Mouse (Mus musculus): ENCODE results near the gene Gatad2b. TPM values are rescaled to one million over a fixed set of nuclear protein-coding genes. Genes with fewer than 3 reads are reported as not detected.

Gatad2b gene
- polyA plus RNA-seq, 1 experiment: 14.2 TPM

DNA sequence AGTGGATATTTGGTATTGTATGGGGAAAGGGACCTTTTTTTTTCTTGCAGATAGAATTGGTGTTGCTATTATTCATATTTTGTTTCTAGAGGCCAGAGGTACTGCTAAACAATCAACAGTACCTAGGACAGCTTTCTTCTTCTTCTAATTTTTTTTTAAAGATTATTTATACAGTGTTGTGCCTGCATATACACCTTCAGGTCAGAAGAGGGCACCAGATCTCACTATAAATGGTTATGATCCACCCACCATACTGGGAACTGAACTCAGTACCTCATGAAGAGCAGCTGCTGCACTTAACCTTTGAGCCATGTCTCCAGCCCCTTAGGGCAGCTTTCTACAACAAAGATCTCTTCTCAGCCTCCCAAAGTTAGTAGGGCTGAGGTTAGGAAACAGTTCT, 20.4 kb downstream of the Gatad2b start:
- Histone ChIP-seq H3K27me3 (ENCODE audit: control insufficient read depth, insufficient read depth, insufficient read length) (no peaks in the 10 kb centered on the region), H3ac (ENCODE audit: control insufficient read depth, insufficient read length, low read depth) (no peak overlapping the region), H3K4me3 (ENCODE audit: insufficient read depth, poor library complexity, severe bottlenecking) (no peak overlapping the region), H3K79me2 (ENCODE audit: control insufficient read depth, insufficient read depth) (peaks cover 100% of the 10 kb centered on the region), H3K79me3 (ENCODE audit: low read depth) (peaks cover 90% of the 10 kb centered on the region), H3K36me3 (ENCODE audit: control insufficient read depth, insufficient read depth) (peaks cover 3% of the 10 kb centered on the region)
- TF ChIP-seq MYOD1 (IDR thresholded peaks at IDR 0.05; ENCODE audit: control insufficient read depth, insufficient read length, low read depth): no peak
- no peak for TF ChIP-seq MYOG (IDR thresholded peaks at IDR 0.05; ENCODE audit: control insufficient read depth, extremely low read depth, insufficient read length)
- no peak for TF ChIP-seq CTCF (IDR thresholded peaks at IDR 0.05; ENCODE audit: control insufficient read depth, insufficient read depth, insufficient read length)
- no peak for TF ChIP-seq USF1 (IDR thresholded peaks at IDR 0.05; ENCODE audit: low read depth)
- TF ChIP-seq MAX (IDR thresholded peaks at IDR 0.05): no peak
- no peak for TF ChIP-seq CEBPB (IDR thresholded peaks at IDR 0.05; ENCODE audit: low read depth)
- TF ChIP-seq FOSL1 (IDR thresholded peaks at IDR 0.05; ENCODE audit: insufficient read depth, low read length, poor library complexity, severe bottlenecking): no peak

GRCm38 (mm10) chr3:90314241-90314640, 21.3 kb downstream of the Gatad2b start:
- H3K79me2 ChIP-seq (ENCODE audit: control insufficient read depth, insufficient read depth): peaks cover 100% of the 10 kb centered on the region
- TF ChIP-seq MYOD1 (IDR thresholded peaks at IDR 0.05; ENCODE audit: control insufficient read depth, insufficient read length, low read depth): no peak
- TF ChIP-seq FOSL1 (IDR thresholded peaks at IDR 0.05; ENCODE audit: insufficient read depth, low read length, poor library complexity, severe bottlenecking): no peak
- TF ChIP-seq MYOG (IDR thresholded peaks at IDR 0.05; ENCODE audit: control insufficient read depth, extremely low read depth, insufficient read length): no peak
- no peak for TF ChIP-seq CTCF (IDR thresholded peaks at IDR 0.05; ENCODE audit: control insufficient read depth, insufficient read depth, insufficient read length)
- no peak for TF ChIP-seq USF1 (IDR thresholded peaks at IDR 0.05; ENCODE audit: low read depth)
- no peak for TF ChIP-seq CEBPB (IDR thresholded peaks at IDR 0.05; ENCODE audit: low read depth)
- TF ChIP-seq MAX (IDR thresholded peaks at IDR 0.05): no peak
- no peak overlapping the region for H3ac ChIP-seq (ENCODE audit: control insufficient read depth, insufficient read length, low read depth)
- no peak overlapping the region for H3K4me3 ChIP-seq (ENCODE audit: insufficient read depth, poor library complexity, severe bottlenecking)
- H3K79me3 ChIP-seq (ENCODE audit: low read depth): peaks cover 91% of the 10 kb centered on the region
- H3K27me3 ChIP-seq (ENCODE audit: control insufficient read depth, insufficient read depth, insufficient read length): no peaks in the 10 kb centered on the region
- peaks cover 3% of the 10 kb centered on the region for H3K36me3 ChIP-seq (ENCODE audit: control insufficient read depth, insufficient read depth)

DNA sequence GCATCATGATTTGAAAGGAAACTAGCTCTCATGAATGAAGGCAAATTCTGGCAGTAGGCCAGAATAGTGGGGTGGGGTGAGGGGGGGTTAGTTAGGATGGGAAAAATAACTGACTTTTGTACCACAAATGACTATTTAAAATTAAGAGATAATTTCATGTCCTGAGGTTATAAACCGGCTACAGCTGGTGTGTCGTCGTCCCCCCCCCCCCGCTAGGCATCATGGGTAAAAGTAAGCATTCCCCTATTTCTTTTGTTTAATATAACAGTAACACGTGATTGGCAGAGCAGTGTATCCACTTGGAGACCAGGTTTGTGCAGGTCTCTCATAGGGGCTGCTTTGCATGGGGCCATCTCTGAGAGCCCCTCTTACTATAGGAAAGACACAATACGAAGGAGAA, 29.3 kb downstream of the Gatad2b start:
- H3K4me3 ChIP-seq (ENCODE audit: insufficient read depth, poor library complexity, severe bottlenecking): no peak overlapping the region

DNA sequence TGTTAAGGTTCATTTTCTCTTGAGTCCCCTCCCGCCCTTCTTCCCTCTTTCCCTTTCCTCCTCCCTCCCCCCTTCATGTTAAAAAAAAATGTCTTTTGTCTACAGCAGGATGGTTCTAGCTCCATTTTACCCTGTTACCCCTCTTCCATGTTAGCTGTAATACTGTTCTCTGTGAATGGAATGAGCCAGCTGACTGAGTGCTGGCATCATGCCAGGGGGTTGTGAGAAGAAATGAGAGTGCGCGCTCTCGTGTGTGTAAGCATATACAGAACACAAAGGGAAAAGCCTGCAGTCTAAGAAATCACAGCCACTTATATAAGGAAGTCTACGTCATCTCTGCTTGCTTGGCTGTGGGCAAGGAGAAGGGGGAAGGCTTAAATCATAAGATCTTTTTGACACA, 30.1 kb downstream of the Gatad2b start:
- Histone ChIP-seq H3K36me3 (ENCODE audit: control insufficient read depth, insufficient read depth) (no peaks in the 10 kb centered on the region), H3ac (ENCODE audit: control insufficient read depth, insufficient read length, low read depth) (no peak overlapping the region), H3K27me3 (ENCODE audit: control insufficient read depth, insufficient read depth, insufficient read length) (no peaks in the 10 kb centered on the region), H3K79me3 (ENCODE audit: low read depth) (peaks cover 87% of the 10 kb centered on the region), H3K4me3 (ENCODE audit: insufficient read depth, poor library complexity, severe bottlenecking) (no peak overlapping the region), H3K79me2 (ENCODE audit: control insufficient read depth, insufficient read depth) (peaks cover 100% of the 10 kb centered on the region)
- TF ChIP-seq CEBPB (IDR thresholded peaks at IDR 0.05; ENCODE audit: low read depth) (no peak), CTCF (IDR thresholded peaks at IDR 0.05; ENCODE audit: control insufficient read depth, insufficient read depth, insufficient read length) (no peak), USF1 (IDR thresholded peaks at IDR 0.05; ENCODE audit: low read depth) (no peak), MYOD1 (IDR thresholded peaks at IDR 0.05; ENCODE audit: control insufficient read depth, insufficient read length, low read depth) (no peak), MAX (IDR thresholded peaks at IDR 0.05) (no peak)

More for the DNA sequence above, 29.3 kb downstream of the Gatad2b start:
- Histone ChIP-seq H3K79me3 (ENCODE audit: low read depth) (peaks cover 90% of the 10 kb centered on the region), H3K79me2 (ENCODE audit: control insufficient read depth, insufficient read depth) (peaks cover 100% of the 10 kb centered on the region), H3ac (ENCODE audit: control insufficient read depth, insufficient read length, low read depth) (no peak overlapping the region), H3K36me3 (ENCODE audit: control insufficient read depth, insufficient read depth) (no peaks in the 10 kb centered on the region), H3K27me3 (ENCODE audit: control insufficient read depth, insufficient read depth, insufficient read length) (no peaks in the 10 kb centered on the region)
- TF ChIP-seq MAX (IDR thresholded peaks at IDR 0.05): no peak
- TF ChIP-seq CTCF (IDR thresholded peaks at IDR 0.05; ENCODE audit: control insufficient read depth, insufficient read depth, insufficient read length): no peak
- no peak for TF ChIP-seq MYOG (IDR thresholded peaks at IDR 0.05; ENCODE audit: control insufficient read depth, extremely low read depth, insufficient read length)
- TF ChIP-seq MYOD1 (IDR thresholded peaks at IDR 0.05; ENCODE audit: control insufficient read depth, insufficient read length, low read depth): no peak
- TF ChIP-seq USF1 (IDR thresholded peaks at IDR 0.05; ENCODE audit: low read depth): no peak

- Histone ChIP-seq H3K79me2 (ENCODE audit: control insufficient read depth, insufficient read depth) (peaks cover 100% of the 10 kb centered on the region), H3K79me3 (ENCODE audit: low read depth) (peaks cover 85% of the 10 kb centered on the region), H3K4me3 (ENCODE audit: insufficient read depth, poor library complexity, severe bottlenecking) (no peak overlapping the region), H3K27me3 (ENCODE audit: control insufficient read depth, insufficient read depth, insufficient read length) (no peaks in the 10 kb centered on the region), H3ac (ENCODE audit: control insufficient read depth, insufficient read length, low read depth) (no peak overlapping the region), H3K36me3 (ENCODE audit: control insufficient read depth, insufficient read depth) (peaks cover 5% of the 10 kb centered on the region)
- TF ChIP-seq CEBPB (IDR thresholded peaks at IDR 0.05; ENCODE audit: low read depth) (no peak), MYOD1 (IDR thresholded peaks at IDR 0.05; ENCODE audit: control insufficient read depth, insufficient read length, low read depth) (no peak), MAX (IDR thresholded peaks at IDR 0.05) (no peak), CTCF (IDR thresholded peaks at IDR 0.05; ENCODE audit: control insufficient read depth, insufficient read depth, insufficient read length) (no peak), USF1 (IDR thresholded peaks at IDR 0.05; ENCODE audit: low read depth) (no peak), MYOG (IDR thresholded peaks at IDR 0.05; ENCODE audit: control insufficient read depth, extremely low read depth, insufficient read length) (no peak), FOSL1 (IDR thresholded peaks at IDR 0.05; ENCODE audit: insufficient read depth, low read length, poor library complexity, severe bottlenecking) (no peak)
These were observed 39.5 kb downstream of the Gatad2b start for GRCm38 (mm10) chr3:90332485-90332884.

GRCm38 (mm10) chr3:90335517-90335916, 42.5 kb downstream of the Gatad2b start:
- TF ChIP-seq MYOG (IDR thresholded peaks at IDR 0.05; ENCODE audit: control insufficient read depth, extremely low read depth, insufficient read length) (no peak), USF1 (IDR thresholded peaks at IDR 0.05; ENCODE audit: low read depth) (no peak), FOSL1 (IDR thresholded peaks at IDR 0.05; ENCODE audit: insufficient read depth, low read length, poor library complexity, severe bottlenecking) (no peak), CEBPB (IDR thresholded peaks at IDR 0.05; ENCODE audit: low read depth) (no peak), CTCF (IDR thresholded peaks at IDR 0.05; ENCODE audit: control insufficient read depth, insufficient read depth, insufficient read length) (no peak), MYOD1 (IDR thresholded peaks at IDR 0.05; ENCODE audit: control insufficient read depth, insufficient read length, low read depth) (no peak), MAX (IDR thresholded peaks at IDR 0.05) (no peak)
- Histone ChIP-seq H3ac (ENCODE audit: control insufficient read depth, insufficient read length, low read depth) (no peak overlapping the region), H3K27me3 (ENCODE audit: control insufficient read depth, insufficient read depth, insufficient read length) (no peaks in the 10 kb centered on the region)

More at GRCm38 (mm10) chr3:90335517-90335916, 42.5 kb downstream of the Gatad2b start:
- Histone ChIP-seq H3K79me2 (ENCODE audit: control insufficient read depth, insufficient read depth) (peaks cover 100% of the 10 kb centered on the region), H3K4me3 (ENCODE audit: insufficient read depth, poor library complexity, severe bottlenecking) (no peak overlapping the region), H3K36me3 (ENCODE audit: control insufficient read depth, insufficient read depth) (peaks cover 5% of the 10 kb centered on the region), H3K79me3 (ENCODE audit: low read depth) (peaks cover 90% of the 10 kb centered on the region)

Data from C2C12 (cell line).